ENCODE assay signal across 29 mouse cellular contexts in the genomic region with DNA sequence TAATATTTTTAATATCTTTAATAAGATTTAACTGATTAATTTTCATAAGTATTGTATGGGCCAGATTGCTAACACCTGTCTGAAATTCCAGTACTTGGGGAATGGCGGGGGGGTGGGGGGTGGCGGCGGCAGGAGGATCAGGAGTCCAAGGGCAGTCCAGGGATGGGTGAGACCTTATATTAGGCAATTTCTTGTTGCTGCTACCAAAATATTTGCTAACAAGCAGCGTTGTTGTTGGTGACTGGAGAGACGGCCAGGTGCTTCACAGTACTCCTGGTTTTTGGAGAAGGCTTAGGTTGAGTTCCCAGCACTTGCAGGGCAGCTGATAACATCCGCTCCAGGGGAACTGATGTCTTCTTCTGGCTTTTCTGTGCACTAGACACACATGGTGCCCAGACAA.
"Had no signal": no experiment of that assay in that cellular context is flagged by ENCODE, and none has a peak within 500 bp of the region (broad histone marks: within the 10 kb centered on the region; RNA-seq: fewer than 3 reads in every experiment).

No protein-coding gene starts in this region.

- DNase-seq: left cerebral cortex, postnatal 4 days; liver; liver, embryonic 13.5 days; lung, adult 18-20 months; lung, adult 2 months; lung, embryonic 14.5 days; lung, postnatal 10 days; lung, postnatal 14 days; lung, postnatal 36 days; lung, postnatal 4 days; midbrain, embryonic 14.5 days had no signal

- H3K4me3 ChIP-seq: left cerebral cortex, adult 2 months; limb, embryonic 10.5 days; limb, embryonic 12.5 days; limb, embryonic 13.5 days; limb, embryonic 15.5 days; liver, embryonic 13.5 days; liver, embryonic 15.5 days; lung, embryonic 15.5 days; megakaryocyte, embryonic 14.5 days; midbrain, embryonic 10.5 days; midbrain, embryonic 12.5 days; midbrain, embryonic 13.5 days; midbrain, embryonic 15.5 days; myocyte; neural tube, embryonic 12.5 days had no signal

- H3K4me2 ChIP-seq: limb, embryonic 12.5 days; limb, embryonic 13.5 days; limb, embryonic 15.5 days; liver, embryonic 13.5 days; liver, embryonic 15.5 days; lung, embryonic 14.5 days; lung, embryonic 15.5 days; midbrain, embryonic 11.5 days; midbrain, embryonic 12.5 days; midbrain, embryonic 13.5 days; midbrain, embryonic 15.5 days; neural tube, embryonic 12.5 days had no signal

- H3K27ac ChIP-seq: left cerebral cortex, adult 2 months; limb, embryonic 10.5 days; limb, embryonic 12.5 days; limb, embryonic 13.5 days; limb, embryonic 15.5 days; liver, embryonic 13.5 days; liver, embryonic 14.5 days; liver, embryonic 15.5 days; lung, embryonic 15.5 days; macrophage; midbrain, embryonic 10.5 days; midbrain, embryonic 12.5 days; midbrain, embryonic 13.5 days; midbrain, embryonic 15.5 days; neural tube, embryonic 12.5 days had no signal

- H3K36me3 ChIP-seq: lung, embryonic 15.5 days; midbrain, embryonic 15.5 days had no signal

- H3K9me3 ChIP-seq: limb, embryonic 10.5 days; limb, embryonic 12.5 days; limb, embryonic 13.5 days; limb, embryonic 15.5 days; liver, embryonic 13.5 days; liver, embryonic 15.5 days; lung, embryonic 15.5 days; megakaryocyte, embryonic 14.5 days; midbrain, embryonic 10.5 days; midbrain, embryonic 12.5 days; midbrain, embryonic 13.5 days; midbrain, embryonic 15.5 days; neural tube, embryonic 12.5 days had no signal

- H3K27me3 ChIP-seq: limb, embryonic 12.5 days; limb, embryonic 13.5 days; limb, embryonic 15.5 days; liver, embryonic 13.5 days; liver, embryonic 15.5 days; lung, embryonic 15.5 days; megakaryocyte, embryonic 14.5 days; midbrain, embryonic 12.5 days; midbrain, embryonic 13.5 days; midbrain, embryonic 15.5 days; neural tube, embryonic 12.5 days had no signal

- H3K4me1 ChIP-seq: limb, embryonic 12.5 days; midbrain, embryonic 12.5 days; midbrain, embryonic 13.5 days; midbrain, embryonic 15.5 days; neural tube, embryonic 12.5 days had no signal

- ATAC-seq: midbrain, embryonic 13.5 days; midbrain, embryonic 15.5 days; midbrain, embryonic 16.5 days had no signal

- H3K9ac ChIP-seq: limb, embryonic 12.5 days; limb, embryonic 13.5 days; limb, embryonic 15.5 days; liver, embryonic 13.5 days; liver, embryonic 14.5 days; liver, embryonic 15.5 days; lung, embryonic 14.5 days; lung, embryonic 15.5 days; midbrain, embryonic 12.5 days; midbrain, embryonic 13.5 days; midbrain, embryonic 15.5 days; neural tube, embryonic 12.5 days had no signal
